Mouse (Mus musculus) retina, embryonic 14.5 days (tissue): ENCODE measurements around the gene Pdzd2.

Experiments used
- DNase-seq: peaks from one replicate; pipeline ENCODE4 v3.0.0-alpha.2; 2015; ENCODE audit warnings: low spot score

The Pdzd2 gene

DNA sequence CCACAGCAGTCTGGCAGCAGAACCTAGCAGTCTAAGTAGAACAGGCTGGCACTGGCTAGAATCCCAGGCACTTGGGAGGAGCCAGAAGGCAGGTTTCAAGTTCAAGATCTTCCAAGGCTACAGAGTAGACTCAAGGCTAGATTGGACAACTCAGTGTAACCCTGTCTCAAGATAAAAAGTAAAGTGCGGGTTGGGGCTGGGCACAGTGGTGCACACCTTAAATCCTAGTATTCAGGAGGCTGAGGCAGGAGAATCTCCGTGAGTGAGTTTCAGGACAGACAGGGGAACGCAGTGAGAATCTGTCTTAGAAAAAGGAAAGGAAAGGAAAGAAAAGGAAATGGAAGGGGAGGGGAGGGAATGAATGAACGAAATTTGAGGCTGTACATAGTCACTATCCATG is 207.2 kb downstream of the Pdzd2 start:
- DNase-seq: no peak

DNA sequence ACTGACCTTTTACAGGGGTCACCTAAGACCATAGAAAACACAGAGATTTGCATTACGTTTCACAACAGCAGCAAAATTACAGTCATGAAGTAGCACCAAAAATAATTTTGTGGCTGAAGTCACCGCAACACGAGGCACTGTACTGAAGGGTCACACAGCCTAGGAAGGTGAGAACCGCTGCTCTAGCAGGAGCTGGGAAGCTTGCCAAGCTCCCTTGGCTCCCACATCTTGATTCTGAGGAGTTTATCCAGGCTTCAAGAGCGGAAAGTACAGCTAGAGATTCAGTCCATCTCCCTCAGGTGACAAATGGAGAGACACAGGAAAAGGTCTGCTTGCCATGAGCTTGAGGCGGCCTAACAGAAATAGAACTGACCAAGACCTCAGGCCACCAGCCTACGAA is 216.9 kb downstream of the Pdzd2 start:
- DNase-seq: no peak

- DNase-seq: peak; percentile 72
Observed at GRCm38 (mm10) chr15:12520292-12520691, 219.4 kb downstream of the Pdzd2 start.

GRCm38 (mm10) chr15:12518370-12518973 is 221.3 kb downstream of the Pdzd2 start:
- DNase-seq: peak; percentile 45

GRCm38 (mm10) chr15:12517314-12517813 is 222.4 kb downstream of the Pdzd2 start:
- DNase-seq: no peak

DNA sequence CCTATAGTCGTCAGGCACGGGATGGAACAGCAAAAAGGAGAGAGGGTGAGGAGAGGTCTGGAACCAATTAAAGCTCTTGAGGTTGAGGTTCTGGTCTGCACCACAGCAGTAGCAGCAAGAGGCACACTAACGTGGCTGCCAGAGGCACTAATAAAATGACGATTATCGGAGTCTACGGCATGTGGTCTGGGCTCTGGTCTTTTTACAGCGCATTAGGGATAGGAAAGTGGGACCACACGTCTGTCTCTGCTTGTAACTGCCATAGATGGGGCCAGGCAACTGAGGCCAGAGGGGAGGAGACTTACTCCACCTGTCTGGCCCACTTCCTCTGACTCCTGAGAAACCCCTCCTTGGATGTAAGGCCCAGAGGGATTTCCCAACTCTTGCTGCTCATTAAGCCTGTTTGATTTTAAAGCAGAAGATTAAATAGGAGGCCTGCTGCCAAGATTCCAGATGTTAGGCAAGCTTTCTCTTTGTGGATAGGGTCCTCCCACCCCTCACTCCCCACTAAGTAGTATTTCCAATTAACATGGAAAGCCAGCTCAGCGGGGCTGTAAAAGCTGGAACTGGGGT is 224.4 kb downstream of the Pdzd2 start:
- no peak for DNase-seq

GRCm38 (mm10) chr15:12513526-12513925 is 226.2 kb downstream of the Pdzd2 start:
- no peak for DNase-seq

GRCm38 (mm10) chr15:12508765-12509377 is 230.9 kb downstream of the Pdzd2 start:
- DNase-seq: no peak

GRCm38 (mm10) chr15:12507523-12507922 is 232.2 kb downstream of the Pdzd2 start:
- DNase-seq: no peak

- DNase-seq: no peak
Observed at GRCm38 (mm10) chr15:12506514-12506913, 233.2 kb downstream of the Pdzd2 start.

DNA sequence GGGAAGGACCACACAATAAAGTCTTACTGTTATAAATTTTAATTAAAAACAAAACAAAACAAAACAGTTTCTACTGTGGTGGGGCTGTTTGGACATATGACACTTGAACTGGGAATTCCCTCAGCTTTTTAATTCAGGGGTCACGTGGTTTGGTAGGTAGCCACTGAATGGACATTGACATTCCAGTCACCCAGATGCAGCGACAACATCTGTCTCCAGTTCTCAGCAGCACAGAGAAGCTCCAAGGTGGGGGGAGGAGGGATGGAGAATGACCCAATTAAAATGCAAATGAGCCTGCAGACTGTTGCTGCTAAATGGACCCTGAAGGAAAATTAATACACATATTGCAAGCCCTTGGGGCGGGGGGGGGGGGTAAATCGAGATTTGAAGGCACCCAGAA is 233.6 kb downstream of the Pdzd2 start:
- DNase-seq: peak; percentile 58

- DNase-seq: peak; percentile 72
Observed at GRCm38 (mm10) chr15:12505556-12505955, 234.2 kb downstream of the Pdzd2 start.

GRCm38 (mm10) chr15:12503907-12504306 is 235.8 kb downstream of the Pdzd2 start:
- DNase-seq: no peak

GRCm38 (mm10) chr15:12501924-12502548 is 237.7 kb downstream of the Pdzd2 start:
- peak; percentile 91 for DNase-seq

- DNase-seq: no peak
Observed at GRCm38 (mm10) chr15:12500674-12501073, 239.1 kb downstream of the Pdzd2 start.

GRCm38 (mm10) chr15:12494084-12494483 is 245.6 kb downstream of the Pdzd2 start:
- DNase-seq: no peak

DNA sequence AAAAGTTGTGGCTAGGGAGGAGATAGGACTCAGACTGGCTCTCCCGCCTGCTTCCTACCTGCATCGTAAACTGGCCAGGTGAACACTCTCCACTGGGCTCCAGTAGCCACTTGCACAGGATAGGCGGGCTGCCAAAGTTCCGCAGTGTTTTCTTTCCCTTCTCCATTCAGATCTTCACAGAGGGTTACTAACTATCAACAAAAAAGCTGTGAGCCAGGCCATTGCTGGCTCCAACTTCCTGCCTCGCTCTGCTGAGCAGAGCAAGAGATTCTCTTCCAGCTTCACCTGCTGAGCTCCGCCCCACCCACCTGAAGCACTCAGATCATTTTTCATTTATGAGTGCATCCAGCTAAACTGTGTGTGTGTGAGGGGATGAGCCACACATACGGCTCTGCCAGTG is 246.5 kb downstream of the Pdzd2 start:
- DNase-seq: no peak

GRCm38 (mm10) chr15:12490969-12491368 is 248.8 kb downstream of the Pdzd2 start:
- DNase-seq: no peak

GRCm38 (mm10) chr15:12490527-12490926 is 249.2 kb downstream of the Pdzd2 start:
- DNase-seq: peak; percentile 43

GRCm38 (mm10) chr15:12488316-12488715 is 251.4 kb downstream of the Pdzd2 start:
- no peak for DNase-seq

DNA sequence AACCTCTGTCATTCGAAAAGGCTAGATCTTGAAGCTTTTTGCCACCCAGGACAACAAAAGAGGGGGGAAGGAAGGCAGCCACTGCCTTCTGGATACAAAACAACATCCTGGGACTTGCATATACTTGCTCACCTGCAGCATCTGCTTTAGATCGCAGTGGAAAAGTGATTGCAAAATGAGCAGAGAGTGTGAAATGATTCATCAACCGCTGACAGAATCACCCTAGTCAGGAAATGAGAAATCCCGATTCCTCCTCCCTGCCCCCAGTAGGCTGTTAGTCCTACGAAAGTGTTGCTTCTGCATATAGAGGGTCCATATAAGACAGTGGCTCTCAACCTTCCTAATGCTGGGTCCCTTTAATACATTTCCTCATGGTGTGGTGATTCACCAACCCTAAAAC is 258.5 kb downstream of the Pdzd2 start:
- no peak for DNase-seq

- DNase-seq: peak; percentile 65
Observed at GRCm38 (mm10) chr15:12480369-12480768, 259.4 kb downstream of the Pdzd2 start.

DNA sequence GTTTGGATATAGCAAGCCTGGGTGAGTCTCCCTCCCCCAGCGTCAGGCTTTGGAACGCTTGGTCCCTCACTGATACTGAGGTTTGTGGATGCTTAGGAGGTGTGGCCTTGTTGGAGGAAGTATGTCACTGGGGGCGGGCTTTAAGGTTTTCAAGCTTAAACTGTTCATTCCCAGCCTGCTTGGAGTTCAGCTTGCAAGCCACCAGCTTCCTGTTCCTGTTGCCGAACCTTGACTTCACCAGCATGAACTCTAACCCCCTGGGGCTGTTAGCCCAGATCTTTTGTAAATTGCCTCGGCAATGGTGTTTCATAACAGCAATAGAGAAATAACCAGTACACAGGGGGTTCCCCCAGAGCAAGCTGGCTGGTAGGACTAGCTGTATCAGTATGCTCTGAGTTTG is 260.4 kb downstream of the Pdzd2 start:
- DNase-seq: peak; percentile 22
